Mouse (Mus musculus): ENCODE data around the gene Pth2.

Gene Pth2

DNA sequence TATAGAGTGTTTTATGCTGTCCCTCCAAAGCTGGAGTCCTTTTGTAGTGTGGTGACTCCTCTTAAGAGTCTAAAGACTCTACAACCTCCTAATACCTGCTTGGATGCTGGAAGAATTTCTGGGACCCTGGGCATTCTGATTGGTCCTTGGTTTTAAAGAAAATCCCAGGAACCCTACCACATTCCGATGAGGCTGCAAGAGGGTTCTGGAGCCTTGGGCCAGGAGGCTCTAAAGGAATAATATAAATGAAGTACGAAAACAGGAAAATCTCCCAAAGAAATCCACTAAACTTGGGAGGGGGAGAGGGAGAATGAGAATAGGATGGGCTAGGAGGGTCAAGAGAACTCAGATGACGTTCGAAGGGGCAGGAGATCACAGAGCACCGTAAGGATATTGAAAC, 27.2 kb upstream of the Pth2 start:
- DNase-seq (ENCODE audit: low spot score in 2 of 2) = no peak

DNA sequence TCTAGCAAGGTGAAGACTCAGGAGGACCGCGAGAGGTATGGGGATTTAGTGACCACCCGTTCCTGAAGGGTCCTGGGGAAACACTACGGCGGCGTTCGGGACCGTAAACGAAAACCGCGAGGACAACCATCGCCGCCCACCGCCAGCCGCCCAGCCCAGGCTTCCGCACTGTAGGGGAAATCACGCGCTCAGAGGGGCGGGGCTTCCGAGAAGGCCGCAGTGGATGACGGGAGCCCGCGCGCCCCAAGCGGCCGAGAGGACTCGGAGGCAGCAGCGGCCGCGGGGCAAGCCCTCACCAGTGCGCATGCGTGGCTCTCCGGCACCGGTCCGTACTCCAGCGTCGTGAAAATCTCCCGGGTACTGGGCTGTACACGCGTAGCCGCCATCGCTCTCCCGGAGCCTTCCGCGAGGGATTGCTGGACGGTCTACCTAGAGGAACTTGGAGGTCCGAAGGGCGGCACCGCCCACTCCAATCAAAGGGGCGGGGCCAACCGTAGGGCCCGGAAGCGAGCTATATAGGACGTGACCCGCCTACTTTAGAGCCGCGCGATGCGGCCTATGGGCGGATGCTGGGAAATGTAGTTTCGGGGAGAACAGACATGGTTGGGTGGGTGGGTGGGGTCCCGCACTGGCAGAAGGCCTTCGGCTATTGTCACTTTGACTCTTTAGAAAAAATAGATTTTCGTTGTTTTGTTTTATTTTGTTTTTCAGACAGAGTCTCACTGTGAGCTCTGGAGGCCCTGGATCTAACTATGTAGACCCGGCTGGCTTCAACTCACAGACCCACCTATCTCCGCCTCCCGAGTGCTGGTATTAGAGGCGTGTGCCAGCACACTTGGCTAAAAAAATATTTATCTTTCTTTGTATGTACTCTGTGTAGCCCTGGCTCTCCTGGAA, 26.5 kb upstream of the Pth2 start, which contains the start of the genes Pih1d1 and Aldh16a1:
TSS of gene Pih1d1 (plus strand) at position 208 of the 897 bp plus-strand sequence.
TSS of gene Aldh16a1 (minus strand) at position 489 of the 897 bp plus-strand sequence.
- peak; percentile 94 to 95 for DNase-seq (ENCODE audit: low spot score in 2 of 2)

DNA sequence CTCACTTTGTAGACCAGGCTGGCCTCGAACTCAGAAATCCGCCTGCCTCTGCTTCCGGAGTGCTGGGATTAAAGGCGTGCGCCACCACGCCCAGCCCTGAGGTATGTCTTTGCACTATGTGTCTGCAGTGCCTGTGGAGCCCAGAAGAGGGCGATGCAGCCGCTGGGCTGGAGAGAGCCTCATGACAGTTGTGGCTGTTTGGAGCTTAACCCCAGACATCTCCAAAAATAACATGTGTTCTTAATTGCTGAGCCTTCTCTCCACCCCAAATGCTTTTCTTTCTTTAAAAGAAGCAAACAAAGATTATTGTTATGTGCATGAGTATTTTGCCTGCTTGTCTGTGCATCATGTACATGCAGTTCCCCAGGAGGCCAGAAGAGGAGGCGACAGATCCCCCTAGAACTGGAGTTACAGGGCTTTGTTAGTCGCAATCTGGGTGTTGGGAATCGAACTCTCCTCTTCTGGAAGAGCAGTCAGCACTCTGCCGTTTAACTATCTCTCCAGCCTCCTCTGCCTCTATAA, 25.7 kb upstream of the Pth2 start:
- DNase-seq (ENCODE audit: low spot score in 2 of 2) = peak in 1 of 2 experiments; percentile 41

DNA sequence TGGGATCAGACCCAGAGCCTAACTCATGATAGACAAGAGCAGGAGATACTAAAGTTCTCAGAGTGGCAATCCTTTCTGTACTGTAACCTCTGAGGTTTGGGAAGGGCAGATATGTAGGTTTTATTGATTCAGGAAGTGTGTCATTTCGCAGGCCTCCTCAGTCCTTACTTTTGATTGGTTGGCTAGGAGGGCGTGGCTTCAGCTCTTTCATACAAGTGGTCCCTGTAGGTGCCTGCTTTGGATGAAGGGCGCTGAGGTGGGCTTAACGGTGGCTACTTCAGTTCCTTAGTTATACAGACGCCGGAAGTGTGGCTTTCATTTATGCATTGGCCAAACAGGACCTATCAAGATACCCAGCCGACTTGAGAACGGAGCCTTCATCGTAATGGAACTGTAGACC, 25.2 kb upstream of the Pth2 start:
- DNase-seq (ENCODE audit: low spot score in 2 of 2) = no peak

DNA sequence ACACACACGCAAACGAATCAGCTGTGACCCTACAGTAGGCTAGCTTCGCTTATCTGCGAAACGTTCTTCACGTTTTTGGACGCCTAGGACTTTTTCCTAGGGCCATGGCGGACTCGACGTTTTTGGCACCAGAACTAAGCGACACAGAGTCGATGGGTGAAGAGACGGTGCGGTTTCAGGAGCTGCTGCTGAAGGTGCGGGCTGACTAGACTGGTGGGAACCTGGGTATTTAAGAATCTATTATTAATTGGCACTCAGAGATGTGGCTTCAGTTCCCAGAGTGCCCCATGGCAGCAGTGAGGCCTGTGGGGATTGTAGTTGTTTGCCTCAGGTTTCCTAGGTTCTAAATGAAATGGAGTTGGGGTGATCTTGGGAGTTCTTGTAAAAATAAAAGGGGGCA, 24.6 kb upstream of the Pth2 start:
- no peak for DNase-seq (ENCODE audit: low spot score in 2 of 2)

DNA sequence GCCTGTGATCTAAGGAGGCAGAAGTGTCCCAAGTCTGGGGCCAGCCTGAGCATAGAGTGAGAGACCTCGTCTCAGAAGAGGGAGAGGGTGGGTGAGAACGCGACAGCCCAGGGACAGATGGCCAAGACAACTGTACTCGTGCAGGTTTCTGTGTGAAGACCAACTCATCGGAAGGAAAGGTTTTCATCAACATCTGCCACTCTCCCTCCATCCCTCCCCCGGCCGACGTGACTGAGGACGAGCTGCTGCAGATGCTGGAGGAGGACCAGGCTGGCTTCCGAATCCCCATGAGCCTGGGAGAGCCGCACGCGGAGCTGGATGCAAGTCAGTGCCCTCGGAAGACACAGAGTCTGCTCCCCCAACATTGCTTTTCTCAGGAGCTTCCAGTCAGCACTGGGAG, 23.3 kb upstream of the Pth2 start:
- DNase-seq (ENCODE audit: low spot score in 2 of 2) = no peak

DNA sequence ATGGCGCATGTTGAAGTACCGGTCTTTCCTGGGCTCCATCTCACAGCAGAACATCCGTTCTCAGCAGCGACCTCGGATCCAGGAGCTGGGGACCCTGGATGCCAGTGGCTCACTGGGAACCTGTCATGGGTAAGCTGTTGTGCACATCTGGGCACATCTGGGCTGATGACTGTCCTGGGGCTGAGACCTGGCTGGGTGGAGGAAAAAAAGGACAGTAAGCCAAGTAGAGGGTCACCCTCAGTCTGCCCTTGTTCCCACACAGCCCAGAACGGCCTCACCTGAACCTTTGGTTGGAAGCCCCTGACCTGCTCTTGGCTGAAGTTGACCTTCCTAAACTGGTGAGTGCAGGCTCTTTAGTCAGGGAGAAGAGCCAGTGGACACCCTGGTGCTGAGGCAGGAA, 21.8 kb upstream of the Pth2 start:
- DNase-seq (ENCODE audit: low spot score in 2 of 2) = no peak

DNA sequence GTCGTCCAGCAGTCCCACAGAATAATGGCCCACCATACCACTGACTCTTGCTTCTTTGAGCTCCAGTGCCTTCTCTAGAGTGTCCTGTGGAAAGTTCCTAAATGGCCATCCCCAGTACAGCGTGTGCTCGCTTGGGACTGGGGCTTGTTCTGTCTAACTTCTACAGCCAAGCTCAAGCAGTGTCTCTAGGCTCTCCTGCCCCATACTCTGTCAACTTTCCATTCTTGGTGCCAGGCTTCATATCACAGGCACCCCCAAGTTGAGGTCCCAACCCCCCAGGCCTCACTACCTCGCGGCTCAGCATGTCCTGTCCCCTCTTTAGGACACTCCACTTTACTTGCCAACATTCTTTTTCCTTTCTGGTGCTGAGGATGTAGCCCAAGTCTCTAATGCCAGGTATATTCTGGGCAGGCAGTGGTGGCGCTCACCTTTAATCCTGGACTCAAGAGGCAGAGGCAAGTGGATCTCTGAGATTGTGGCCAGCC, 20.4 kb upstream of the Pth2 start:
- DNase-seq (ENCODE audit: low spot score in 2 of 2) = no peak

DNA sequence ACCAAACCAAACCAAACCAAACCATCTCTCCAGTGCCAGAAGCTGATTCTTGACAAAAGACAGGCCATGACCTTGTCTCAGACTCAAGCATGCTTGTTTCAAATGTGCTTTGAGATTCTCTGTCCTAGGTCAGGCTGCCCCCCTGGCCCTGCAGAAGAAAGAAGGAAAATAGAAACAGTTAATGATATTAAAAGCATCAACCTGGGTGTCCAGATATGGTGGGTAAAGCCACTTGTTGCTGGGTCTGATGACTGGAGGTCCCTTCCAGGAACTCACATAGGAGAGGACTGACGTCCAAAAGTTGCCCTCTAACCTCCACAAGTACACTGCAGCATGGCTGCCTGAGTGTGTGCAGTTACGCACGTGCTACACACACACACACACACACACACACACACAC, 19.9 kb upstream of the Pth2 start:
- DNase-seq (ENCODE audit: low spot score in 2 of 2) = no peak

DNA sequence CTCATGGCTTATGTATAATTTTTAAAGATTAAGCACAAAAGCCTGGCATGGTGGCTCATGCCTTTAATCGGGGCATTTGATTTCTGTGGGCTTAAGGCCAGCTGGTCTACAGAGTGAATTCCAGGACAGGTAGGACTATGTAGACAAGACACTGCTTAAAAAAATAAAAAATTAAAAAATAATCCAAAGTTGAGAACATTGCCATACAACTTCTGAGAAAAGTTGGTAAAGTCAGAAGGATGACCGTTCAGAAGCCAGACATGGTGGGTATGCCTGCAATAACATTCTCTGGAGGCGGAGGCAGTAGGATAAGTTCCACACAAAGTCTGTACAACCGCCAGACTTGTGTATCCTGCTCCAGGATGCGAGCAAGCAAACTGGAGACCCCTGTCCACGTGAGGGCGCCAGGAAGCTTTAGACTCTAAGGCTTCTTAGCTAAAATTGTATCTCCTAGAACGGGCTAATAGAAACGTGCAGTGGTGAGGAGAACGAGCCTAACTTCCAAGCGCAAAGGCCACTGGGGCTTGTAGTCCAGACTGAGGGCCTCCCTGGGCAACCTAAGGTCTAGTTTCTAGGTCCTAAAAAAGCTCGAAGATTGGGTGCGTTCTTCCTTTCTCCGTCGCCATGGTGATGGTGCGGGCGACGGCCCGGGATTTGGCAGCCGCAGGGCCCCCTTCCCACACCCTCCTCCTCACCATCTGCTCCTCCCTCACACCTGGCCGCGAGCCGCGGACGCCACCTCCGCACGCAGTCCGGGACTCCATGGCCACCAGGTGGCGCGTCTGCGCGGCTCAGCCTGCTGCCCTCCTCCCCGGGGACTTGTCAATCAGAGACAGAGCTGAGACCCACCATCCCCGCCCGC, 19.0 kb upstream of the Pth2 start:
- peak; percentile 80 to 96 for DNase-seq (ENCODE audit: low spot score in 2 of 2)

DNA sequence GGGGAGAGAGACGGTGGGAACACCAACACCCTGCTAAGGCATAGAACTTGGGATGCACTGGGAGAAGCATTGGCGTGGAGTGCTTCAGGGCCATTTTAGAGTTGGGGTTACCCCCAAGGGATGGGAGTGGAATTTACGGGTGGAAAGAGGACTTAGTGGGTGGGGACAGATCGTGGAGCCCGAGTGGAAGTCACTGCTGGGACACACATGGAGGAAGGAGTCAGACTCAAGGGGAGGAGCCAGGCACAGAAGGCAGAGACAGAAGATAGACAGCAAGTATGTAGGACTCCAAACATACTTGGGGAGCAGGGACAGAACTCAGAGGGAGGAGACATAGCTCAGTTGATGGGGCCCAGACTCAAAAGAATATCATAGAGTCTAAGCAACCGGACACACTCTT, 18.2 kb upstream of the Pth2 start:
- no peak for DNase-seq (ENCODE audit: low spot score in 2 of 2)

DNA sequence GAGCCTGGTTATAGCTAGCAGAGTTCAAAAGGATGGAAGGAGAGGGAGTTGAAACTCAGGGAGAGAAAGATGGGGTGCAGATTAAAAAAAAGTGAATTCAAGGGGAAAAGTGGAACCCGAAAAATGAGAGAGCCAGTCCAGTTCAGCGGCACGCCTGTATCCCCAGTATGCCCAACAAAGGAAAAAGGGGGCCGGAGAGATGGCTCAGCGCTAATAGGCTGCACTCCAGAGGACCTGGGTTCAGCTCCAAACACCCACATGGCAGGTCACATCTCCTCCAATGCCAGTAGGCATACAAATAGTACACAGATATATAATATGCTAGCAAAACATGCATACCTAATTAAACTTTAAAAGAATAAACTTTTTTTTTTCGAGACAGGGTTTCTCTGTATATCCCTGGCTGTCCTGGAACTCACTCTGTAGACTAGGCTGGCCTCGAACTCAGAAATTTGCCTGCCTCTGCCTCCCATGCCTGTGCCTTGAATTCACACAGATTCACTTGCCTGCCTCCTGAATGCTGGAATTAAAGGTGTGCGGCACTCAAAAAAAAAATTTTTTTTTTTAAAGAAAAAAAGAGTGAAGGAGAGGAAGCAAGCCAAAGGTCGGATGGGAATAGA, 17.7 kb upstream of the Pth2 start:
- no peak for DNase-seq (ENCODE audit: low spot score in 2 of 2)

DNA sequence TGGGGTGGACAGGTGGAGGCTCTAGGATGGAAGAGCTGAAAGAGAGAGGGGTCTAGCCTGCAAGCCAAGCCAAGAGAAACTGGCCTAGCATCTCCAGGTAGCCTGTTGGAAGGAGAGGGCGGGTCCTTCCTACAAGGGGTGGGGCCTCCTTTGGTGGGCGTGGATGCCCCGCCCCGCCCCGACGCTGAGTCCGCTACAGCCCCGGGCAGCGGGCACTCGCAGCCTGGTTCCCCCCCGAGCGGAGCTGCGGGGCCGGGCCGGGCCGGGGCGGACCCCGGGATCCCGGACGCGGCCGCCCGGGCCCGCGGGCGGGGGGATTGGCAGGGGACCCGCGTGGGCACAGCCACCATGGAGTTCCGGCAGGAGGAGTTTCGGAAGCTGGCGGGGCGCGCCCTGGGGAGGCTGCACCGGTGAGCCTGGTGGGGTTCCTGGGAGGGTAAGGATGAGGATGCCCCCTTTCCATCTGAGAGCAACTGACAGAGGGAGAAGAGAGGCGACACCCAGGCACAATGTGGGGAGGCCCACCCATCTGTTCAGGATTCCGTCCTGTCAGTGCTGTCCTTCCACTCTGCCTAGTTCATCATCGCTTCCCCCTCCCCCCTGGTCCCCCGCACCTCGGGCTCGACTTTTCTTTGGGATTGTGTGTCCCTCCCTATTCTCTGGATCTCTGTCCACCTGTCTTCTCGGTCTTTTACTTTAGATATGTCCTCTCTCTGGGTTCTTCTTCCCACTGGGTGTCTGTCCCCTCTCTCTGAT, 16.9 kb upstream of the Pth2 start, which contains the start of gene Slc17a7:
TSS of gene Slc17a7 (plus strand) at position 215 of the 756 bp plus-strand sequence.
- DNase-seq (ENCODE audit: low spot score in 2 of 2) = peak in 1 of 2 experiments; percentile 25

DNA sequence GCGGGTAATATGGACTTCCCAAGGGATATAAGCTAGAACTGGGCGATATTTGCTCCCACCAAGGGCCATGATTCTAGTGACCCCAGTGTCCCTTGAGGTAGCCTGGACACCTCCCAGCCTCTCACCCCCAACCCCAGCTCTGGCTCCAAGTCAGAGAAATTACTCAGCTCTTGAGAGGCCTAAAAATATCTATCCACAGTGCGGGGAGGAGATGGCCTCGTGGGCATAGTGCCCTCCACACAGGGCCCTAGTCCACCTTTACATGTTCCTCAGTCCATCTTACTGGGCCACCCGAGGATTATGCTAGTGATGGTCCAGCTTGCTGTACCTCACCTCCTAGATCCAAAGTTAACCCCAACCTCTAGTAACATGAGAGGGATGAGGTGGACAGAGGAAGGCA, 16.0 kb upstream of the Pth2 start:
- no peak for DNase-seq (ENCODE audit: low spot score in 2 of 2)

DNA sequence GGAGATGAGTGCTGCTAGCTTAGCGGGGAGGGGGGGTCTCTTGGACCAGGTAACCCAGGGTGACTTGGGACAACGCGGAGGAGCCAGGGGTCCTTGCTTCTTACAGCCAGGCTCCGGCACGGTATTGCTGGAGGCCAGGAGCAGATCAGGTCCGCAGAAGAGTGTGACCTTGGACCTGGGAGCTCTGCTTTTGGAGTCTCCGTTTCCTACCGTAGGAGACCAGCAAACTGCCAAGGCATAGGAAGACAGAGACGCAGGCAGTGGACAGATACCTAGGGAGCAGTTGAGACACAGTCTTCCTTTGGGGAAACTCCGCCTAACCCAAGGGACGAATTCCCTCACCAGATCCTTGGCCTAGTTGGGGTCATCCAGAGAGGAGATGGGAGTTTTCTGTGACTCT, 15.1 kb upstream of the Pth2 start:
- no peak for DNase-seq (ENCODE audit: low spot score in 2 of 2)

DNA sequence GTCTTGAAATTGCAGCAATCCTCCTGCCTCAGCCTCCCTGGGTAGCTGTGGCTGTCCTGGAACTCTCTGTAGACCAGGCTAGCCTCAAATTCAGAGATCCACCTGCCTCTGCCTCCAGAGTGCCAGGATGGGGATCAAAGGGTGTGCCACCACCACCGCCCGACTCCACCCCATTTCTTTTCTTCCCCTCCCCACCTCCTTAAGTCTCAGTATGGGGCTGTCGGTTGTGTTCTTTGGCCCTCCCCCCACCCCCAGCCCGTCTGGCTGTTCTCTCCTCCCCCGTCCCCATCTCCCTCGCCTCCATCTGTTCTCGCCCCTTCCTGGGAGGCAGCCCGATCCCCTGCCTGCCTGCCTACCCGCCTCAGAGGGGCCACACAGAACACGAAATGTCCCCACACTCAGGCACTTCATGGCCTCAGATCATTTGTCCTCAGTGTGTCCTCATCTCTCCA, 13.8 kb upstream of the Pth2 start:
- no peak for DNase-seq (ENCODE audit: low spot score in 2 of 2)

DNA sequence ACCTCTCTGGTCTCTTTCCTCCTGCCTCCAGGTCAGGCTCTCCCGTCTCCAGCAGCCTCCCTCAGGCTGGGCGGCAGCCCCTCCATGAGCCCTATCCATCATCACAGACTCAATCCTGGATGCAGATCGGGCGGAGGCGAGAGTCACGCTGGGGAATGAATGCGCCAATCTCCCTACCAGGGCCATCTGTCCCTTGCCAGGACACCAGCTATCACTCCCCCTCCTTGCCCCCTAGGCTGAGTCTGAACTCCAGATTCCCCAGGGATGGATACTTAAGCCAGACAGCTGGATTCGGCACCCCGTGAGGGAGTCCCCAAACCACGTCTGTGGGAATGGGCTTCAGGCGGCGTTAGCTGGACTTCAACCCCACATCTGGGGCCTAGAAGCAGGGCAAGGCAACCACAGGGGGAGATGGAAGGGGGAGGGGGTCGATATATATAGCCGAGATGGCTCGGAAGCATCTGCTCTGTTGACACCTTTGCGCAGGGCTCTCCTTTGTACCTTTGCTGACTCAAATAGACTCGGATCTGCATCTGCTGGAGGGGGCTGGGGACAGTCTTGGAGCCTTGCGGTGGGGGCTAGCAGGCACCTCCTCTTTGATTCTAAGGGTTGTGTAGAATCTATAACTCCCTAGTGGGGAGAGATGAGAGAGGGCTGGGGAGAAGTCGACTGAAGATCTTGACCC, 12.9 kb upstream of the Pth2 start:
- no peak for DNase-seq (ENCODE audit: low spot score in 2 of 2)

DNA sequence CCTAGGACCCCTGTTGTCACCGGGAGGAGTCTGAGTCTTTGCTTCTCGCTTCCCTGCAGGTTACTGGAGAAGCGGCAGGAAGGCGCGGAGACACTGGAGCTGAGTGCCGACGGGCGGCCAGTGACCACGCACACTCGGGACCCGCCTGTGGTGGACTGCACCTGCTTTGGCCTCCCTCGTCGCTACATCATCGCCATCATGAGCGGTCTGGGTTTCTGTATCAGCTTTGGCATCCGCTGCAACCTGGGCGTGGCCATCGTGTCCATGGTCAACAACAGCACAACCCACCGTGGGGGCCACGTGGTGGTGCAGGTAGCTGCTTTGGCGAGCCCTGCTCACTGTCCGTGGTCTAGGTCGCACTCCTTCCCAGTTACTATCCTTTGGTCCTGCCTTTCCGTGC, 12.1 kb upstream of the Pth2 start:
- DNase-seq (ENCODE audit: low spot score in 2 of 2) = no peak

DNA sequence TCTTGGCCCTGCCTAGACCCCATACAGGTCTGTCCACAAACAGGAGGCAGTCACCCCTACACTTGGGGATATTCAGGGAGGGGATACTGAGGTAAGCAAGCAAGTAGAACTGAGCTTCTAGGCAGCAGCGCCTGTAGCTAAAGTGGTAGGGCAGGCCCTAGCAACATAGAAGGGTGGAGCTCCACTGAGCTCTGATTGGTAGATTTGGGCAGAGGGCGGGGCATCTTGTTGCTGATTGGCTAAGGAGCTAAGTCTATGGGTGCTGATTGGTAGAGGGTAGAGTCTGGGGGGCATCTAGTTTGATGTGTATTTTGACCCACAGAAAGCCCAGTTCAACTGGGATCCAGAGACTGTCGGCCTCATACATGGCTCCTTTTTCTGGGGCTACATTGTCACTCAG, 11.3 kb upstream of the Pth2 start:
- no peak for DNase-seq (ENCODE audit: low spot score in 2 of 2)

DNA sequence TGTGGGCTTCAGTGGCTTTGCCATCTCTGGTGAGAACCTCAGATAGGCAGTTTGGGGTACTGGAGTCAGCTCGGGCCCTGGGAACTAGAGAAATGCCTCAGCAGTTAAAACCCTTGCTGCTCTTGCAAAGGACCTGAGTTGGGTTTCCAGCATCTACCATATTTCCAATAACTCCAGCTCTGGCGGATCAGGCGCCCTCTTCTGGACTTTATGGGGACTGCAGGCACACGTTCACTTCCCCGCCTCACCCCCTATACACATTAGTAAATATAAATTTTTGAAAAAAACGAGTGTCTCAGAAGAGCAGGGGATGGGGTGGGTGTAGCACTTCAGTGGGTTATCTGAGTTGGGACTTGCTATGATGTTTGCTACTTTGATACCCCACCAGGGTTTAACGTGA, 7.8 kb upstream of the Pth2 start:
- no peak for DNase-seq (ENCODE audit: low spot score in 2 of 2)
